Mouse (Mus musculus) embryonic facial prominence, embryonic 11.5 days (tissue): ENCODE results near the gene Fxn. TPM values are rescaled to one million over a fixed set of nuclear protein-coding genes. Genes with fewer than 3 reads are reported as not detected.
"Not testable (repeated sequence)": the region's sequence is repeated elsewhere in the genome, so short reads cannot be mapped to it uniquely, and the experiment has no call there.

ENCODE experiments used
- ATAC-seq: fragments of 200-750 bp; cut with Nextera tagmentation; replicated peaks from 2 replicates; pipeline ENCODE4 v1.8.0; 2017; ENCODE audit warnings: low read depth; ENCODE audit not compliant: insufficient number of reproducible peaks, low FRiP score, low TSS enrichment
- DNase-seq: peaks from one replicate; pipeline ENCODE4 v3.0.0-alpha.2; 2015; ENCODE audit warnings: low spot score
- H3K27ac ChIP-seq: fragments of 300-500 bp; sonication (generic); replicated peaks from 2 replicates; pipeline ENCODE4 v1.5.1; 2014; ENCODE audit warnings: mild to moderate bottlenecking, low read depth, low read length, control low read depth
- H3K27me3 ChIP-seq: fragments of 300-500 bp; sonication (generic); 2 replicates; pipeline ENCODE4 v1.6.1; 2014; ENCODE audit warnings: mild to moderate bottlenecking, low read length, moderate library complexity, mixed read lengths; ENCODE audit not compliant: control insufficient read depth, insufficient read depth
- H3K36me3 ChIP-seq: fragments of 300-500 bp; sonication (generic); replicated peaks from 2 replicates; pipeline ENCODE4 v1.6.1; 2014; ENCODE audit warnings: low read depth, mild to moderate bottlenecking, low read length, moderate library complexity, mixed read lengths; ENCODE audit not compliant: control insufficient read depth, insufficient read depth
- H3K4me1 ChIP-seq: fragments of 300-500 bp; sonication (generic); 2 replicates; pipeline ENCODE4 v1.6.1; 2014; ENCODE audit warnings: low read length, mixed read lengths; ENCODE audit not compliant: control insufficient read depth, insufficient read depth
- H3K4me2 ChIP-seq: fragments of 300-500 bp; sonication (generic); 2 replicates; pipeline ENCODE4 v1.6.1; 2014; ENCODE audit warnings: low read depth, mild to moderate bottlenecking, control low read depth, low read length, moderate library complexity
- H3K4me3 ChIP-seq: fragments of 300-500 bp; sonication (generic); 2 replicates; pipeline ENCODE4 v1.5.1; 2014; ENCODE audit warnings: low read depth, low read length, control low read depth
- H3K9ac ChIP-seq: fragments of 300-500 bp; sonication (generic); replicated peaks from 2 replicates; pipeline ENCODE4 v1.6.1; 2014; ENCODE audit warnings: mild to moderate bottlenecking, control low read depth, low read length
- H3K9me3 ChIP-seq: fragments of 300-500 bp; sonication (generic); replicated peaks from 2 replicates; pipeline ENCODE4 v1.6.1; 2016; ENCODE audit warnings: mild to moderate bottlenecking, low read length, inconsistent platforms, mixed read lengths; ENCODE audit not compliant: control insufficient read depth
- WGBS: fragments of 180-500 bp; shearing (Covaris S2); extraction: QIAGEN DNeasy Blood & Tissue Kit; methylation state at CpG from one replicate; pipeline ENCODE4 v1.1.7; 2014; 5-methylcytosine and 5-hydroxymethylcytosine counted together
- polyA plus RNA-seq: library from polyadenylated mRNA; unstranded; fragments of >200 nt; fragmentation: Nextera tagmentation; extraction: Ambion mirVana; gene quantifications from 2 replicates; pipeline ENCODE4 v1.2.1, GENCODE M21; 2014

The Fxn gene
- polyA plus RNA-seq, 1 experiment from 2014 or later: 58.0 TPM

DNA sequence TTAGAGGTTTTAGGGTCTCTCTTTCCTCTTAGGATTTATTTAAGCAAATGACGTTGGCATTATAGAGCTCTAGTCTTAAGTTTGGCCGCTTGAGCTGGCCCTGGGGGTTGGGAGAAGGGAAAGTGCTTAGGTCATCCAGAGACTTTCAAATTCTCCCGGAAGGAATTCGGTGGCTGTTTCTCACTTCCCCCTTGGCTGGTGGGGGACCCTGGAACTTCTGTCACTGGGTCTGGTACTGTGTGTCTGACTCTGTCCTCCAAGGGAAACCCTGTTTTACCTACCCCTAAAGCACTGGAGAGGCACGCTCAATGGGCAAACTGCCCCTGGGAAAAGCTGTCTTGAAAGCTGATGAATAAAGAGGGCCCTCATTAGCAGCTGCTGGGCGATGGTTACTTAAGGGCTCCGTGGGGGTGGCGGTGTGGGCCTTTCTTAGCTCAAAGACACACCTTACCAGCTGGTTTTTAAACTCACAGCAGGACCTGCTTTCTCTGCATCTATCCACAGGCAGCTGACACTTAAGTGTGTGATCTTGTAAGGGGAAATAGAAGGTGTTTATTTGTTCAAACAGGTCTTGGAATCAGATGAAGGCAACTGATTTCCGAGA lies 26.6 kb downstream of the Fxn start:
- H3K27me3 ChIP-seq: no peaks in the 10 kb centered on the region
- H3K27ac ChIP-seq: no peak overlapping the region
- H3K4me3 ChIP-seq: no peak overlapping the region
- ATAC-seq: no peak
- no peak for DNase-seq
- H3K4me2 ChIP-seq: no peak overlapping the region
- H3K9ac ChIP-seq: no peak overlapping the region
- H3K4me1 ChIP-seq: peaks cover 2% of the 10 kb centered on the region; the same call in 1 of the 2 replicates
- H3K9me3 ChIP-seq: no peaks in the 10 kb centered on the region
- 19% methylated on average over 9 of the region's 9 CpGs for WGBS
- no peaks in the 10 kb centered on the region for H3K36me3 ChIP-seq

DNA sequence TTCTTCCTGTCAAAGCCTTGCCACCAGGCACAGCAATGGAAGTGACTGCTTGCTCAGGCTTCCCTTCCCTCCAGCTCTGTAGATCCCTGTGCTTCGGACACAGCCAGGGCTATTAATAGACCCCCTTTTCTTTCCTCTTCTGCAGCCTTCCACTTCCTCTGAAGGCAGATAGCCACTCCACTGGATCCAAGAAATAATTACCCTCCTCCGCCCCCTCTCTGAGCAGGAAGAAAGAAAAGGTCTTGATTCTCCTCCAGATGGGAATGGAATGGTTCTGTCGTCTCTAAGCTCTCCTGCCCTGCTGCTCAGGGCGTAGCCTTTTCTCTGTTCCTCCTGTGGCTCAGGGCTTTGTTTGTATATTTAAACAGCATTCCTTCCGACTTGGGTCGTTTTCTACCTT lies 28.5 kb downstream of the Fxn start:
- Histone ChIP-seq H3K9ac (no peak overlapping the region), H3K9me3 (no peaks in the 10 kb centered on the region), H3K27ac (no peak overlapping the region), H3K27me3 (no peaks in the 10 kb centered on the region), H3K36me3 (no peaks in the 10 kb centered on the region), H3K4me2 (no peak overlapping the region), H3K4me3 (no peak overlapping the region), H3K4me1 (peaks cover 2% of the 10 kb centered on the region; the same call in 1 of the 2 replicates)
- WGBS: 15% methylated on average over 6 of the region's 6 CpGs
- DNase-seq (peak; percentile 32), ATAC-seq (no peak)

DNA sequence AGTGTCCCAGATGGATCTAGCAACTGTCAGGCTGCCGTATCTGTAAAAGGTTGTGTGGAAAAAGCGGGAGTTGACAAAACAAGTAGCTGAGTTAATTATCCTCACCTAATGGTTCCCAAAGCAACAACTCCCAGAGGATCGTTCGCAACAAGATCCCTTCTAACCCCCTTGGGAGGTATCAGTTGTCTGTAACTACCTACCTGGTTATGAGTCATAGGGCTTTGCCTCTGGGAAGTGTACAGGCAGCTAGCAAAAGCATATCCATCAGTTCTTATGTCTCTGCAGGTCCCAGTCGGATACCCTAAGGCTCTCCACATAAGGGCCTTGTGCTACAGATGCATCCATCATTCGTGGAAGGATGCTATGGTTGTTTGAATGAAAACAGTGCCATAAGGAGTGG lies 37.1 kb downstream of the Fxn start:
- Histone ChIP-seq H3K4me2 (no peak overlapping the region), H3K27ac (no peak overlapping the region), H3K9me3 (no peaks in the 10 kb centered on the region), H3K4me1 (no peaks in the 10 kb centered on the region), H3K27me3 (no peaks in the 10 kb centered on the region), H3K9ac (no peak overlapping the region), H3K4me3 (no peak overlapping the region), H3K36me3 (no peaks in the 10 kb centered on the region)
- ATAC-seq: no peak
- 68% methylated on average over 6 of the region's 6 CpGs for WGBS
- no peak for DNase-seq

DNA sequence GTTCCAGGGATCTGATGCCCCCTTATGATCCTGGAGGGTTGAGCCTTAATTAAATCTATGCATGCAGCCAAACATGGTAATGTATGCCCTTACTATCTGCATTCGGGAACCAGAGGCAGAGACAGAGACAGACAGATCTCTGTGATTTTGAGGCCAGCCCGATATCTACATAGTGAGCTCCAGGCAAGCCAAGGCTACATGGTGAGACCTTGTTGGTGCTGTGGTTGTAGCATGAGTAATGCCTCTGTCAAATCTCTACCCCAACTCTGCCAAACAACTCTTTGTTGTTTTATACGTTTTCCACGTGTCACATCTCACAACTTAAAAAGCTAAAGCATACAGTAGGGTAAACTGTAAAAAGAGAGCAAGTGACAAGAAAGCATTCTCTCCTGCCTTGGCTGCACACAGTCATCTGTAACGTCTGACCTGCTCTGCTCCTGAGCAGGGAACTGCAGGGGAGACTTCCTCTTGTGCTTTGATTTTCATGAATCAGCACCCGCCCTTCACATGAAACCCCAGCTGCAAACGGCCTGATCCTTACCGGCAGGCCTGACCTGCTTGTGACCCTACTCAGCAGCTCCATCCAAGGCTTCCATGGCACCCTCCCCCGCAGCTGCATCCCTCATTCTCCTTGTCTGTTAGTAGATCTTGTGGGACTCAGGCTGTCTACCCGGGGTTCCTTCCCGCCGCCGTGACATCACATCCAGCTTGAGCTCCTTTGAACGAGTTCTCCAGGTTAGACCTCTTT lies 38.4 kb downstream of the Fxn start:
- 24% methylated on average over 14 of the region's 14 CpGs for WGBS
- no peaks in the 10 kb centered on the region for H3K27me3 ChIP-seq
- H3K4me1 ChIP-seq: no peaks in the 10 kb centered on the region
- H3K36me3 ChIP-seq: no peaks in the 10 kb centered on the region
- no peak overlapping the region for H3K4me2 ChIP-seq
- no peak overlapping the region for H3K9ac ChIP-seq
- ATAC-seq (no peak), DNase-seq (peak; percentile 57)
- no peaks in the 10 kb centered on the region for H3K9me3 ChIP-seq
- H3K4me3 ChIP-seq: no peak overlapping the region
- H3K27ac ChIP-seq: no peak overlapping the region

DNA sequence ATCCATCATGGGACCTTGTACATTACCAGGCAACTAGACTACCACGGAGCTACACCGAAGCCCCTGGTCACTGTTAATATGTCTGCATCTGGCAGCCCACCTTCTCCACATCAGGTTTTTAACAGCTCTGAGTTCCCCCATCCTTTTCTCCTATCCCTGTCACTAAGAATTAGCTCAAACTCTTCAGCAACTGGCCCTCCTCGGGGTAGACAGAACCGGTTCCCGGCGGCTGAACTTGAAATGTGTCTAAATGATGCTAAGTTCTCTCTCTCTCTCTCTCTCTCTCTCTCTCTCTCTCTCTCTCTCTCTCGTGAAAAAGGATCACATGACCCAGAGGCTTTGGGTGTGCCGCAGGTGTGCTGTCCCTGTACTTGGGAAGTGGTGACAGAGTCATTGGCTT lies 39.1 kb downstream of the Fxn start:
- H3K27ac ChIP-seq: no peak overlapping the region
- H3K9me3 ChIP-seq: no peaks in the 10 kb centered on the region
- no peak overlapping the region for H3K4me3 ChIP-seq
- DNase-seq (no peak), ATAC-seq (no peak)
- WGBS: 74% methylated on average over 8 of the region's 8 CpGs
- no peaks in the 10 kb centered on the region for H3K4me1 ChIP-seq
- no peaks in the 10 kb centered on the region for H3K27me3 ChIP-seq
- no peaks in the 10 kb centered on the region for H3K36me3 ChIP-seq
- no peak overlapping the region for H3K9ac ChIP-seq
- no peak overlapping the region for H3K4me2 ChIP-seq

DNA sequence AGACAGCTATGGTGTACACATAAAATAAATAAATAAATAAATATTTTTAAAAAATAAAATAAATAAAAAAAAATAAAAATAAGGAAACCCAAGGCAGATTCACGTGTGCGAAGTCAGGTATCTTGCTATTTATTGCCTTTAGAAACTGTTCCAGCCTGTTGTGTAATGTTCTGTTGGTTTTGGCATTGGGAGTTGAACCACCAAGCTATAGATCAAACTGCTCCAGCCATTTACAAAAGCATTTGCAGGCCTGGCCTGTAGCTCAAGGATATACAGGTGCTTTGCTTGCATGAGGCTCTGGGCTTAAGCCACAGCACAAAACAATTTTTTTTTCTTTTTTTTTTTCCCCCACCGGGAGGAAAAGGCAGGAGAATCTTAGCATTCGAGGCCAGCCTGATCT lies 42.4 kb downstream of the Fxn start:
- 82% methylated on average over 4 of the region's 4 CpGs for WGBS
- H3K4me1 ChIP-seq: no peaks in the 10 kb centered on the region
- no peaks in the 10 kb centered on the region for H3K9me3 ChIP-seq
- H3K27me3 ChIP-seq: no peaks in the 10 kb centered on the region
- no peak overlapping the region for H3K9ac ChIP-seq
- DNase-seq (no peak), ATAC-seq (no peak)
- no peaks in the 10 kb centered on the region for H3K36me3 ChIP-seq
- H3K4me2 ChIP-seq: no peak overlapping the region
- no peak overlapping the region for H3K27ac ChIP-seq
- no peak overlapping the region for H3K4me3 ChIP-seq

DNA sequence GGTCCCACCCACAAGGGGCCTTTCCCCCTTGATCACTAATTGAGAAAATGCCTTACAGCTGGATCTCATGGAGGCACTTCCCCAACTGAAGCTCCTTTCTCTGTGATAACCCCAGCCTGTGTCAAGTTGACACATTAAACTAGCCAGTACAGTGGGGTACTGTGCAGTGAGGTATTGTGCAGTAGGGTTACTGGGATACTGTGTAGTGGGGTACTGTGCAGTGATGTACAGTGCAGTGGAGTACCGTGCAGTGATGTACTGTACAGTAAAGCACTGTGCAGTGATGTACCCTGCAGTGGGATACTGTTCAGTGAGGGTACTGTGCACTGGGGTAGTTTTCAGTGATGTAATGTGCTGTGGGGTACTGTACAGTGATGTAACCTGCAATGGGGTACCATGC lies 48.0 kb downstream of the Fxn start:
- DNase-seq, H3K9me3 ChIP-seq, H3K36me3 ChIP-seq, H3K4me2 ChIP-seq, H3K27ac ChIP-seq, H3K9ac ChIP-seq, ATAC-seq, H3K27me3 ChIP-seq, H3K4me1 ChIP-seq, H3K4me3 ChIP-seq: not testable (repeated sequence)
- 93% methylated on average over 1 of the region's 1 CpGs for WGBS

DNA sequence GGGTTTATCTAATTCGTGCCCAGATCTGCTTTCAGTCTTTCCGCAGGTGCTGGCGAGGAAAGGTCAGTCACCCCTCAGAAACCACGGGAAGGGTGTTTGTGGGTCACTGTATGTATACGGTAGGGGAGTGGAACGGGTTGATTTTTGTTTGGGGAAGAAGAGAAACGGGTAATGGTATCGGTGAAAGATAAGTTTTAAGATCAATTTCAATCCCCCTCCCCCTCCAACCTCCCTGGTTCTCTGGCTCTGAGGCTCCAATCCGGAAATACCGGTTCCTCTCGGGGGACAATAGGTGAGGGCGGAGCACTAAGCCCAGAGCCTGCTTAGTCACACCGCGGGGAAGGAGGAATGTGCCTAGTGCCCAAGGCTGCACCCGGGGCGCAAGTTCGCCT lies 55.1 kb downstream of the Fxn start:
- ATAC-seq (peak; percentile 61), DNase-seq (peak; percentile 81)
- Histone ChIP-seq H3K27me3 (peaks cover 11% of the 10 kb centered on the region), H3K9me3 (no peaks in the 10 kb centered on the region), H3K4me2 (peak overlapping the region; percentile 86), H3K27ac (no peak overlapping the region), H3K9ac (no peak overlapping the region; the same call in 1 of the 2 replicates), H3K4me3 (peak overlapping the region; percentile 38), H3K36me3 (no peaks in the 10 kb centered on the region), H3K4me1 (no peaks in the 10 kb centered on the region)
- WGBS: under 1% methylated on average over 17 of the region's 17 CpGs
